Mouse (Mus musculus) liver, adult 2 months (tissue): ENCODE data around the gene Adad2. TPM values are rescaled to one million over a fixed set of nuclear protein-coding genes. Genes with fewer than 3 reads are reported as not detected.

Experiments used
- DNase-seq: peaks from one replicate; pipeline ENCODE4 v3.0.0-alpha.2; 2011; ENCODE audit warnings: low read depth, low spot score; ENCODE audit errors: extremely low read depth
- H3K27ac ChIP-seq: fragments of 200-500 bp; replicated peaks from 2 replicates; pipeline ENCODE4 v1.5.1; 2012; ENCODE audit warnings: low read depth, mild to moderate bottlenecking, control low read depth, inconsistent platforms, low read length; ENCODE audit not compliant: insufficient read depth
- H3K27me3 ChIP-seq: fragments of 200-500 bp; 2 replicates; pipeline ENCODE4 v1.6.1; 2012; ENCODE audit warnings: mild to moderate bottlenecking, moderate library complexity, low read length, inconsistent platforms; ENCODE audit not compliant: control insufficient read depth, insufficient read depth
- H3K36me3 ChIP-seq: fragments of 200-500 bp; 2 replicates; pipeline ENCODE4 v1.6.1; 2012; ENCODE audit warnings: low read length, inconsistent platforms; ENCODE audit not compliant: control insufficient read depth, insufficient read depth
- H3K4me1 ChIP-seq: fragments of 200-500 bp; 2 replicates; pipeline ENCODE4 v1.6.1; 2011; ENCODE audit warnings: low read length; ENCODE audit not compliant: control insufficient read depth, insufficient read depth
- H3K4me3 ChIP-seq: fragments of 200-500 bp; 2 replicates; pipeline ENCODE4 v1.5.1; 2011; ENCODE audit warnings: low read depth, mild to moderate bottlenecking, control low read depth, low read length, moderate library complexity; ENCODE audit not compliant: insufficient read depth
- H3K79me2 ChIP-seq: fragments of 200-500 bp; 2 replicates; pipeline ENCODE4 v1.6.1; 2012; ENCODE audit warnings: inconsistent platforms, mild to moderate bottlenecking, low read length, moderate library complexity; ENCODE audit not compliant: control insufficient read depth, insufficient read depth
- H3K9ac ChIP-seq: fragments of 200-500 bp; 2 replicates; pipeline ENCODE4 v1.6.1; 2012; ENCODE audit warnings: low read depth, mild to moderate bottlenecking, control low read depth, inconsistent platforms, low read length
- CTCF ChIP-seq: fragments of 200-500 bp; IDR thresholded peaks from 2 replicates; pipeline ENCODE4 v1.5.1; 2011; ENCODE audit warnings: low read depth, low read length, control low read depth
- POLR2A ChIP-seq: fragments of 200-500 bp; IDR thresholded peaks from 2 replicates; pipeline ENCODE4 v1.6.1; 2011; ENCODE audit warnings: low read length, control low read depth; ENCODE audit not compliant: insufficient read depth; ENCODE audit errors: extremely low read depth
- WGBS: fragments of 180-500 bp; shearing (Covaris S2); methylation state at CpG from one replicate; pipeline ENCODE4 v1.1.7; 2018; 5-methylcytosine and 5-hydroxymethylcytosine counted together
- polyA plus RNA-seq: library from polyadenylated mRNA; depleted of rRNA; stranded (reverse); fragments of >200 nt; gene quantifications from 2 replicates; pipeline ENCODE4 v1.2.3, GENCODE M21; 2012
- total RNA-seq: library from RNA; depleted of rRNA; stranded (reverse); fragments of >200 nt; gene quantifications from 2 replicates; pipeline ENCODE4 v1.2.3, GENCODE M21; 2014

Adad2 gene
- total and polyA plus RNA-seq, 2 experiments: not detected

DNA sequence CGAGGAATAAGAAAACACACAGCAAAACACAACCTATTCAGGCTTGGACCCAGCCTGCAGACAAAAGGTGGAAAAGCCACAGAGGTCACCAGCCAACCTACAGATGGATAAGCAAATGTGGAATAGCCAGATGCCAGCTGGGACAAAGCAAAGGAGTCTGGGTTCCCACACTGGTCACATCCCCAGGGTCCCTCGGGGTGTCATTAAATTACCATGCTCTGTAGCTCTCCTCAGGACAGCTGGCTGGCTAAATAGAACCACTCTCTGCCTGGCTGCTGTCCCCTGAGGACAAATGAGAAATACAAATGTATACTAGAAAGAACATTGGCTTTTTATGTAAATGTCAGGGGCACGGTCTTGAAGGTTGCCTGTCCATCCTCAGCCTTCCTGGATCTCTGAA is 18.3 kb downstream of the Adad2 start:
- Histone ChIP-seq H3K36me3 (no peaks in the 10 kb centered on the region), H3K27me3 (no peaks in the 10 kb centered on the region), H3K9ac (no peak overlapping the region), H3K4me3 (no peak overlapping the region), H3K79me2 (no peaks in the 10 kb centered on the region), H3K27ac (no peak overlapping the region), H3K4me1 (no peaks in the 10 kb centered on the region; the same call in 1 of the 2 replicates)
- WGBS: 75% methylated on average over 3 of the region's 3 CpGs
- no peak for DNase-seq
- TF ChIP-seq POLR2A: no peak
- no peak for TF ChIP-seq CTCF

DNA sequence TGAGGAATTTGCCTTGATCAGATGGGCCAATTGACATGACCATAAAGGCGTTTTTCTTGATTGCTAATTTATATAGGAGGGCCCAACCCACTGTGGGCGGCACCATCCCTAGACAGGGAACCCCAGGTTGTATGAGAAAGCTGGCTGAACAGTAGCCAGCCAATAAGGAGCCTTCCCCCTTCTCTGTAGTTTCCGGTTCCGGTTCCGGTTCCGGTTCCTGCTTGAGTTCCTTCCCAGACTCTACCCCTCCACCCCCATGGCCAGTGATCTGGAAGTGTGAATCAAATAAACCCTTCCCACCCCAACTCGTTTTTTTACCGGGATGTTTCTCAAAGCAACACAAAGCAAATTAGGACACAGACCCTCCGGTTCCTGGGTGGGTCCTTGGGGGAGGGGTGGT is 19.7 kb downstream of the Adad2 start:
- Histone ChIP-seq H3K4me1 (no peaks in the 10 kb centered on the region; the same call in 1 of the 2 replicates), H3K79me2 (no peaks in the 10 kb centered on the region), H3K9ac (no peak overlapping the region), H3K36me3 (no peaks in the 10 kb centered on the region), H3K4me3 (no peak overlapping the region), H3K27ac (no peak overlapping the region), H3K27me3 (no peaks in the 10 kb centered on the region)
- no peak for DNase-seq
- WGBS: 88% methylated on average over 9 of the region's 9 CpGs
- TF ChIP-seq POLR2A (no peak), CTCF (no peak)

DNA sequence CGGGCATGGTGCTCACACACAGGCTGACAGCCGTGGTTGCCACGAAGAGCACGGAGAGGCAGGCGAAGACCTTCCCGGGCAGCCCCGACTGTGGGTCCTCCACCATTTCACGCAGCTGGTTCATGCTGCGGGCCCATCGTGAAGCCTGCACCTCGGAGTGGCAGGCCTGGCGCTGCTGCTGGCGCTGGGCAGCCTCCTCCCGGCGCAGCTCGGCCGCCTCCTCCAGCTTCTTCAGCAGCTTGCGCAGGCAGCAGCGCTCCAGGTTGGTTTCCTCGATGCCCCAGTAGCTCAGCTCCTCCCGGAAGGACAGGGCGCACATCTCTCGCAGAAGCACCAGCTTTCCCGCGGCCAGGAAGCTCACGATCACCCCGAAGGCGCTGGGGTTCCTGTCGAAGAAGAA is 20.4 kb downstream of the Adad2 start:
- DNase-seq: no peak
- H3K4me3 ChIP-seq: no peak overlapping the region
- no peak overlapping the region for H3K27ac ChIP-seq
- no peaks in the 10 kb centered on the region for H3K27me3 ChIP-seq
- no peak overlapping the region for H3K9ac ChIP-seq
- 36% methylated on average over 29 of the region's 29 CpGs for WGBS
- no peaks in the 10 kb centered on the region; the same call in 1 of the 2 replicates for H3K4me1 ChIP-seq
- no peak for TF ChIP-seq CTCF
- TF ChIP-seq POLR2A: no peak
- H3K79me2 ChIP-seq: no peaks in the 10 kb centered on the region
- H3K36me3 ChIP-seq: no peaks in the 10 kb centered on the region

DNA sequence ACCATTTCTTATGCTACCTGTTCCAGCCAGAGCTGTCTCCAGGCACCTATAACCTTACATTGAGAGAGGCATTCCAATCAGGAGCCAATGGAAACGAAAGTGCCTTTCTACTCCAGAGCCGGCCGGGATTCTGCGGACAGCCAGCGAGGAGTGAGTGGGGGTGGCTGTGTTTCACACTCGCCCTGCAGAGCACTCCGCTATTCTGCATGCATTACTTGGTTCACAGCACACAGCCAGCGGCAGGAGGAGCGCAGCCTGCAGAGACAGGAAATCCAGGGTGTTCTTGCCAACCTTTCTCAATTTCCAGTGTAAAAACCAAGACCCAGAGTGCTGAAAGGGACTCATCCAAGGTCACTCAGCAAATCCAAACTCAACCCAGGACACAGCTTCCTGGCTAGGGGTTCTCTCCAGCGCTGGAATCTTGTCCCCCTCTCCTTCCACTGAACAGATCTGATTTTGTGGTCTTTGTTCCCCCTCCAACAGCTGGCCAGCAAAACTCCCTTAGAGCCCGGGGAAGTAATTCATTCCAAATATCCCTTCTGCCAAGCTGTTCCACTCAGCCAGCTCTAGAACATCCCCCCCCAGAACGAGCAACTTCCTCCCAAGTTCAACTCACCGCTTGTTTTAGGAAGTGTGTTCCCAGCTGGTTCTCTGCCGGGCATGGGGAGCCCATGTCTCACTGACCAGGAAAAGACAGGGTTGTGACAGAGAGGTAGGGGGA is 22.2 kb downstream of the Adad2 start:
- no peak overlapping the region for H3K4me3 ChIP-seq
- no peak for TF ChIP-seq POLR2A
- TF ChIP-seq CTCF: no peak
- no peaks in the 10 kb centered on the region; the same call in 1 of the 2 replicates for H3K4me1 ChIP-seq
- peak; percentile 2 for DNase-seq
- no peaks in the 10 kb centered on the region for H3K79me2 ChIP-seq
- 39% methylated on average over 14 of the region's 14 CpGs for WGBS
- H3K27me3 ChIP-seq: no peaks in the 10 kb centered on the region
- H3K27ac ChIP-seq: no peak overlapping the region
- no peaks in the 10 kb centered on the region for H3K36me3 ChIP-seq
- no peak overlapping the region for H3K9ac ChIP-seq

DNA sequence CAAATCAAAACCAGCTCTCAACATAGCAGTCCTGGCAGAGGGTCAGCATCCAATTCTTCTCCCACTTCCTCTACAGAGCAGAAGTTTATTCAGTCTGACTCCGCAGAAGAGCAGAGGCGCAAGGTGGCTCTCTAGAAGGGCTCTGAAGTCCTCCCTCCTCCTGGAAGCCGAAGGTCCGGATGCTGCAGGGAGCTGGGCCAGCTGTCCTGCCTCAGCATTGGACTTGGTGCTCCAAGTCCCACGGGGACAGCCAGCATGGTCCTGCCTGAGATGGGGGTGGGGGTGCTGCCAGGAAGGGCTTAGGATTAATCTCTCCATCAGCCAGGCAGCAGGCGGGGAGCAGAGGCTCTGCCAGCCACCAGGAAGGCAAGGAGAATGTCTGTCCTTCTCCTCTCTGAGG is 22.8 kb downstream of the Adad2 start, which contains the start of gene Kcng4:
Gene Kcng4 (minus strand): TSS at position 303 of the 400 bp plus-strand sequence.
- WGBS: 49% methylated on average over 6 of the region's 6 CpGs
- TF ChIP-seq POLR2A: no peak
- TF ChIP-seq CTCF: no peak
- Histone ChIP-seq H3K27me3 (no peaks in the 10 kb centered on the region), H3K4me3 (no peak within 1 kb of the TSS), H3K4me1 (no peaks in the 10 kb centered on the region; the same call in 1 of the 2 replicates), H3K27ac (no peak within 1 kb of the TSS), H3K36me3 (no peaks in the 10 kb centered on the region), H3K79me2 (no peaks in the 10 kb centered on the region), H3K9ac (no peak within 1 kb of the TSS)
- no peak for DNase-seq

DNA sequence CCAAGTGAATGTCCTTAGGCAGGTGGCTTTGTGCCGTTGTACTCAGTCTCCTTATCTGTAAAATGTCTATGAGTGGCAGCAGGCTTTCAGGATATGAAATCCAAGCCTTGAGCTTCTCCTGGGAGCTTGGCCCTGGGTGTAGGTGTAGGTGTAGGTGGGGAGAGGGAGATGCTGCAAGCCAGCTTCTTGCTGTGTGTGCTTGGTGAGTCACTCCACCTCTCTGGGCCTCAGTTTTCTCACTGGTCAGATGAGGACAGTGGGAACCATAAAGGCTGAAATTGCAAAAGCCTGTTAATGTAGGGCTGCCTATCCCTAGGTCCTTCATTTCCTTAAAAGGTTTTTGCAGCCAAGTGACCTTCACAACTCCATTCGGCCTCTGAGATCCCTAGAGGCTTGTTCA is 23.4 kb downstream of the Adad2 start:
- whole genome bisulfite sequencing: 42% methylated on average over 2 of the region's 2 CpGs
- H3K27me3 ChIP-seq: no peaks in the 10 kb centered on the region

More for the DNA sequence above, 23.4 kb downstream of the Adad2 start:
- no peaks in the 10 kb centered on the region; the same call in 1 of the 2 replicates for H3K4me1 ChIP-seq
- DNase-seq: peak; percentile 2
- no peaks in the 10 kb centered on the region for H3K36me3 ChIP-seq
- H3K27ac ChIP-seq: no peak overlapping the region
- no peaks in the 10 kb centered on the region for H3K79me2 ChIP-seq
- TF ChIP-seq POLR2A: no peak
- no peak for TF ChIP-seq CTCF
- no peak overlapping the region for H3K9ac ChIP-seq
- H3K4me3 ChIP-seq: no peak overlapping the region
